Mouse (Mus musculus) CD4-positive, CD25-positive, alpha-beta regulatory T cell, adult 4 months (primary cell): ENCODE results near the gene Zfp609. TPM values are rescaled to one million over a fixed set of nuclear protein-coding genes. Genes with fewer than 3 reads are reported as not detected.
"Not testable (repeated sequence)": the region's sequence is repeated elsewhere in the genome, so short reads cannot be mapped to it uniquely, and the experiment has no call there.

Experiments
- ATAC-seq: one replicate; pipeline ENCODE4 v1.8.0; 2017
- polyA plus RNA-seq, 2 experiments: library from polyadenylated mRNA; unstranded; fragments of 100-300 nt; shearing (Covaris generic); gene quantifications; one replicate each; pipeline ENCODE4 v1.2.1; 2017

The Zfp609 gene
- polyA plus RNA-seq, 2 experiments from 2014 or later = 2.7 TPM

DNA sequence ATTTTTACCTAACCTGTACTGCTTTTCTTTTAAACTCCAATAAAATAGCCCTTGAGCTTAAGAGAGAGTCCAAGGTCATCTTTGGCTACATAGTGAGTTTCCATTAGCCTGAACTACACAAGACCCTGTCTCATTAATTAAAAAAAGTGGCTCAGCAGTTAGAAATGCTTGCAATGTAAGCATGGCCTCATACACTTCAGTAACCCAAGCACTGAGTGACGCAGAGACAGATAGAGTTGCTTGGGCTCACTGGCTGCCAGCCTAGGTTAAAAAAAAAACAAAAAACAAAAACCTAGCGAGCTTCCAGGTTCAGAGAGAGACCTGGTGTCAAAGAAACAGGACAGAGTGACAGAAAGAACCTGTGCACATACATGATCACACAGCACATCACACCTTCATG lies 14.5 kb downstream of the Zfp609 start:
- ATAC-seq = no peak

DNA sequence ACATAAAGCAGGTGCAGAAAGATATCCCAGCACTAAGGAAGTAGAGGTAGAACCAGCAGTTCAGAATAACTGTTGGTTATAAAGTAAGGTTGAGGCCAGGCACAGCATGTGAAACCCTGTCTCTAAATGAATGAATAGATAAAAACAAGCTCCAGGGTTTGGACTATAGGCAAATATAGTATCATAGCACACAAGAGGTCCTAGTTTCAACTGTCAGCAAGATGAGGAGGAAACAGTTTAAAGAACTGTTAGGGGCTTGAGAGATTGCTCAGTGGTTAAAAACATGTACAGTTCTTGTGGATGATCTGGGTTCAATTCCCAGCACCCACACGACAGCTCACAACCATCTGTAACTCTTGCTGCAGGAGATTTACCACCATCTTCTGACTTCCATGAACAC lies 15.6 kb downstream of the Zfp609 start:
- no peak for ATAC-seq

DNA sequence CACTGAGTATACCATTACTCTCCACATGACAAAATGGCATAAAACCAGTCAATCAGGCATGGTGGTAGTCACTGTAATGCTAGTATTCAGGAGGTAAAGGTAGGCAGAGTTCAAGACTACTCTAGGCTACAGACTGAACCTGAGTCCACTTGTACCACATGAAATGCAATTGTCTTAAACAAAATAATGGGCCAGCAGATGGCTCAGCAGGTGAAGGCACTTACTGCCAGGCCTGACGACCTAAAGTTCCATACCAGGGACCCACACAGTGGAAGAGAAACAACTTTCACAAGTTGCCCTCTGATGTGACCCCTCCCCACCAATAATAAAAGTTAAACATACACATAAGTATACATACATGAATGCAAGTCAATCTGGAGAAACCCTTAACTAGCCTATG lies 19.5 kb downstream of the Zfp609 start:
- no peak for ATAC-seq

DNA sequence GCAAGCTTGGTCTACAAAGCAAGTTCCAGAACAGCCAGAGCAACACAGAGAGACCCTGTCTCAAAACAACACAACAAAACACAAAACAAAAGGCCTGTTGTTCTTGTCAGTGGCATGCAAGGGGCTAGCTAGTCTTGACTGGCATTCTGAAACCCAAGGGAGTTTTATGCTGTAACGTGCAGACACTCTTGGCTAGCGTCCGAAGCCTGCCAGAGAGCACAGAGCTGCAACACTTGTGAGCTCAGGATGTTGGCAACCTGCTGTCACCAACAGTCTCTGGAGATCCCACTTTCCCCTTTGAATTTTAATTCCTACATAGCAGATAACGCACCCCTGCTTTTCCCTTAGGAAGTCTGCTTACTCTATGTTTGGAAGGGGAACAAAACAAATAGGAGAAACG lies 20.1 kb downstream of the Zfp609 start:
- no peak for ATAC-seq

DNA sequence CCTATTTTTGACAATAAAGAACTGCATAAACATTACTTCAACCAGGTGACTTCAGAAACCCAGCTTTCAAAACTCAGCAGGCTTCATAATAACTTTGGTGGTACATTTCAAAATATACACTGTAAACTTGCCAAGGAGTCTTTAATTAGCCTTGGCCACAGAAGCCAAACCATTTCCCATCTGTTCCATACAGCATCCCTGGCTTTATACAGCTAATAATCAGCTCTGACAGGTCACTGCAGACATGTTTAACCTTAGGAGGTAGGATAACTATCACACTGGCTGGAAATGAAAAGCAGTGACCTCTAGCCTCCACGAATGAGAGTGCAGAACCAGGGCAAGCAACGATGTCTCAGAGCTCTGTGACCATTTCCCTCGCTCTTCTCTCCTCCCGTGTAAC lies 27.6 kb downstream of the Zfp609 start:
- ATAC-seq = no peak

DNA sequence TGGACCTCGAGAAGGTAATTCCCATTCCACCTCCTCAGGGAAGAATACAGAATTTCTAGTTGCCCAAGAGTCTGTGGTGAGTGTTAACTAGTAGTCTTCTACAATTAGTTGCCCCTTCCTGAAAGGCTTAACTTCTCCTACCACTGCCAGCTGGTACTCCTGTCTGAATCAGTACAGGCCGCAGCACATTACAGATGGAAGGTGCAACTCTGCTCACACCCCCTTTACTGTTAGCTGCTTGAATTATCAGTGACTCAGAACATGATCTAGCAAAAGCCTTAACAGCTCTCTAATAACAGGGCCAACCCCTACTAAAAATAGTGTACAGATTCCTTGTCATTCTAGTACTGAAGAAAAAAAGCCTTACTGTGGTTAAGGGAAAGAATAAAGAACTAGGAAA lies 31.7 kb downstream of the Zfp609 start:
- no peak for ATAC-seq

DNA sequence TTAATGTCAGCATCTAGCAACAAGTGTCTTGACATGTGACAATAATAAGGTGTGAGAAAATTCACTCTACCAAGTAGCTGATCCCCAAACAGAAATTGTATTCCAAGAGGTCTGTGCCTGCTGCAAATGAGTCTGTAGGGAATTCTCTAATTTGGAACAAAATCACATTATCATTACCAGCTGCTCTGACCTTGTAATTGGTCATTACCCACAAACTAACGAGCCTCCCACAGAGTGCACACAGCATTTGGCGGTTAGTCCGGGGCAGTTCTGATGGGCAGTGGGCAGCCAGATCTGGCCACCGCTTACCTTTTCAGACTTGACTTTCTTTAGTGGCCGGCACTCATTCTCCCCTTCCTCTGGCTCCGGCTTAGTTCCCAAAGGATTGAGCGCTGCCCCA lies 33.1 kb downstream of the Zfp609 start:
- no peak for ATAC-seq

DNA sequence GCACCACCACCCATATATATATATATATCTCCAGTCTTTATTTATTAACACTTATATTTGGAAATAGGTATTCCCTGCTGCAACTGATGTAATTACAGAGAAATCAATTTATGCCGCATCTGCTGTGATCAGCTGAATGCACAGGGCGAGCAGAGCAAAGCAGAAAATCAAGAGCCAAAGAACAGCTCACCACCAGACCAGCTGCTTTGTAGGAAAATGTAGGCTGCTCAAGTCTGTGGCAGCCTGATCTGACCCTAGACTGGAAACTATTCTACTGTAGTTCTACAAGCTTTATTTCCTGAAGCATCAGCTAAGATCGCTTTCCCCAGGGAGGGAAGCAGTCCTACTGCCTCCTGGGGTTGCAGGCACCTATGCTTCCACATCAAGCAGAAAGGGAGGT lies 33.9 kb downstream of the Zfp609 start:
- ATAC-seq = no peak

DNA sequence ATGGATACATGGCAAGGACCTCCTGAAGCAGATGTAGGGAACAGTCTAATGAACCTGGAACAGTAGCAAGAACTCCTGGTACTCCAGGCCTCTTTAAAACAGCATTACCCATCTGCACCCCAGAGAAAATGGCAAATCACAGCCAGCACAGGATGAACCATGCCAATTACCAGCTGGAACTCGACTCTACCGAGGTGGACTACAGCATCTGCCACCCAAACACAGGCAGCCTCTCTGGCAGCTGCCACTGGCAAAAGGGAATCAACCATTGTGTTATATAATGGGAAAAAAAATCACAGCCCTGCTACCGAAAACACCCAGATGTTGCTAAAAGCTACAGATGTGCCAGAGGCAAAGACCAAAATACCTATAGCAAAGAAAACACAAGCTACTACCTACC lies 34.3 kb downstream of the Zfp609 start:
- ATAC-seq = no peak

DNA sequence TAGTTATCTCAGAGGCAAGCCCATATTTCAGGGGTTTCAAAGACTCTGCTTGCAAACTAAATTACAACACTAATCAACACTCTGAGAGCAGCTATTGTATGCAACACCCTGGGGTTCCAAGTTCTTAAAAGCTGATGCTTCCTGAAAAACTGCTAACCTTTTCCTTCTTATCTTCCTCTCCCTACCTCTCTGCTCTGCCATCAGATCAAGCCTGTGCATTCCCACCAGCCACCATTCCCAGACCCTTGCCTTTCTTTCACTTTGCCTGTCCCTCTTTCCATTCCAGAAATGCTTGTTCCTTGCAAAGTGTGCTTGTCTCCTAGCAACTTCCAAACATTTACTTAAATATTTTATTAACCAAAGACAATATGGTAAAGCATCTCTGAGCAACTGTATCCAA lies 35.5 kb downstream of the Zfp609 start:
- ATAC-seq = no peak

DNA sequence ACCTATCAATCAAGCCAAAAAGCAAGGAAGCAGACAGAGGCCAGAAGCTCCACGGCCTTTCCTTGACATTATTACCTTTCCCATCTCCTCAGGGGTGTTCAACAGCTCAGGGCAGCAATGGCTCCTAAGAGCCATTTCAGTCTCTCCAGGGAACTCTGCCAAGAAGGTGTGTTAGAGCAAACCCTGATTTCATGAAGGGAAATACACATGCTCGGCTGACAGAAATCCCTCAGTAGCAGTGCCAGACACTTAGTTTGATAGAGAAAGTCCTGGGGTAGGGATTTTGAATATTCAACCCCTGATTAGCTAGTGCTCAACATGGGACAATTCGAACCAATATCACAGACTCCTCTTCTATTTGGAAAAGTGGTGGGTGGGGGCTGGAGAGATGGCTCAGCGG lies 36.3 kb downstream of the Zfp609 start:
- no peak for ATAC-seq

DNA sequence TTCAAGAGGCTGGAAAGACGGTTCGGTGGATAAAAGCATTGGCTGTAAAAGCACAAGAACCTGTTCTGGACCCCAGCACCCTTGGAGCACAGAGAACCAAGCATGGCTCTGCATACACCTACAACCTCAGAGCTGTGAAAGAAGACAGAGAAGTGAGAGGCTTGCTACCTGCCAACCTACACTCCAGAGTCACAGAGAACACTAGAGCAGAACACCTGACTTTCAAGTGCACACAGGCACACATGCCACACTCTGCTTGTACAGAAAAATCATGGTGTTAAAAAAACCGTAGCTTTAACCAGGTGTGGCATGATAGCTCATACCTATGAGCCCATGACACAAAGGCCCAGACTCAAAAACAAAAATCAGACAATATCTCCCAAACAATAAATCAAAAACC lies 37.6 kb downstream of the Zfp609 start:
- ATAC-seq = no peak

DNA sequence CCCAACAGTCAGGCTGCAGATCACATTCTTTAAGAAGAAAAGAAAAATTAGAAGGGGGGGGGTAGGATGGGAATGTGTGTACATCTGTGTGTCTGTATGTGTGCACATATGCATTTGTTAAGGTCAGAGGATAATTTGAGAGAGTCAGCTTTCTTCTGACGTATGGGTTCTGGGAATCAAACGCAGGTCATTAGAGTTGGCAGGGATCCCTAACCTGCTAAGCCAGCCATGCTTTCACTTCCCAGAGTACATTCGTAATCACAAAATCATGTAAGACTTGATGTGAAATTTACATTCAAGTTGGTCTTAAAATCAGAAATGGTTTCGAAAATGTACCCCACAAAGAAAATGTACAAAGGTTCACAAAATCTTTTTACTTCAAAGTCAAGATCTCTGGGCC lies 38.8 kb downstream of the Zfp609 start:
- no peak for ATAC-seq

DNA sequence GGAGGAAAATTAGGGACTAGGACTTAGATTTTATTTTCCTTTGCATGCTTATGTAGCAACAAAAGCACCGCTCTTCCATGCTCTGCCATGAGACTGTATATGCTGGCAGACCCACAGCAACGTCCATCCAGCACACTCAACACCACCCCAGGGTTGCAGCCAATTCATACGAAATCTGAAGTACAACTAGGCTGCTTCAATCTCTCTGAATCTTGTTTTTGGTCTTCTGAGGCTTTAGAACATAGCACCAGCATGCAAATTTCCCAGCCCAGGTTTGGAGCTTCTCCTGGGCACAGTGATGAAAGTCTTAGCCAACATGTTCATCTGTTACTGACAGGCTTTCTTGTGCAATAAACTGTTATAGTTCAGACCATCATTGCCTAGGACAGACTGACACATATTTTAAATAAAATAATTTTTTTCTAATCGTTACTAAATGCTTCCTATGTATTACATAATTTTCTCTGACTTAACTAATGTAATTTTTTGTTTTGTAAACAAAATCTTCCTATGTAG lies 39.5 kb downstream of the Zfp609 start:
- ATAC-seq = no peak

DNA sequence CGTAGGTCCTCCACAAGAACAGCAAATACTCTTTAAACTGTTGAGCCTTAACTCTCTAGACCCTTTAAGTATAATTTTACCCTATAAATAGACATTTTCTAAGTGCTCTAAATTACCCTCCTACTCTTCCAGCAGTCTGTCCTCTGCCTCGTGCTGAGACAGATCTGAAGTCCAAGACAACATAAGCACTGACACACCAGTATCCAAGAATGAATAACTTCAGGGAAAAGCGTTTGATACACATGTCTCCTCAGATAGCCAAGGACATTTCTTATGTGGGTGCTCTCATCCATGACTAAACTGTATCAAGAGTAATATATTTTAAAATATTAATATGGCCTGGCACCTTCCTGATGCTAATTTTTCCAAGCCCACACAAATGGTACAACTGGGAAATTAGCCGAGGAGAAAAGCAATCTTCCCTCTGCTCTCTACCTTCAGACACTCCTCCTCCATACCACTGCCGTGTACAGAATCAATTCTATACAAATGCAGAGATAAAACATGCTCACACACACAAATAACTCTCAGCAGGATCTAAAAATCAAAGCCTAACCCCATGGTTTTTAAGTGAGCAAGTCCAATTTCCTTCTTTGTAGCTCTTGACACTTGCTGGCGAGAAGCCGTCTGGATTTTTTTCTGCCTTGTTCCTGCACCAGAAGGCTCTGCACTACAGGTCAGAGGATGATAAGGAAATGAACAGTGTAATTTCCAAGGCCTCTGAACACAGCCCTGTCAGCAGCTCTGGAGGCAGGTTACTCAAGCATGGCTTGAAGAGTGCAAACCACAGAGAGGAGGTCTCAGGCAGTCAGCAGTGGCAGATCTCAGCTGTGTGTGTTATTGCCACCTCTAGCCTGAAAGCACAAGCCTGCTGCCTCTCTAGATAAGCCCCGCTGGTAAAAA lies 40.2 kb downstream of the Zfp609 start:
- ATAC-seq = no peak

DNA sequence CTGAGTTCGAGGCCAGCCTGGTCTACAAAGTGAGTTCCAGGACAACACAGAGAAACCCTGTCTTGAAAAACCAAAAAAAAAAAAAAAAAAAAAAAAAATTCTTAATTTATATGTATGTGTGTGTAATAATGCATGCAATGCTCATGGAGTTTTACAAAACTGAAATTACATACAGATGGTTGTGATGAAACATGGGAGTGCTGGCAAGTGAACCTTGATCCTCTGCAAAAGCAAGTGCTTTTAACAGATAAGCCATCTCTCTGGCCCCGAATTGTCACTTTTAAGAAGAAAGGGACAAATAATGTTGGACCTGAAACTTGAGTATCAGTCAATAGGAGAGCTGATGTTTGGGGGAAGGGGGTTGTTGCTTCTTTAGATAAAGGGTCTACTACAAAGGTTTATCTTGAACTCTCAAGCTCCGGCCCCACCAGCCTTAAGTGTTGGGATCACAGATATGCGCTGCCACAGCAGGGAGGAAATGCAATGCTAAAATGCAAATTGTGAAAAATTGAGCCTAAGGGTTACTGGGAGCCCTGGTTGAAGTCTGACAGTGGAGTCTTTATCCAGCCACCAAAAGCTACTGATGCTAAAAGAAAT lies 41.5 kb downstream of the Zfp609 start:
- no peak for ATAC-seq

DNA sequence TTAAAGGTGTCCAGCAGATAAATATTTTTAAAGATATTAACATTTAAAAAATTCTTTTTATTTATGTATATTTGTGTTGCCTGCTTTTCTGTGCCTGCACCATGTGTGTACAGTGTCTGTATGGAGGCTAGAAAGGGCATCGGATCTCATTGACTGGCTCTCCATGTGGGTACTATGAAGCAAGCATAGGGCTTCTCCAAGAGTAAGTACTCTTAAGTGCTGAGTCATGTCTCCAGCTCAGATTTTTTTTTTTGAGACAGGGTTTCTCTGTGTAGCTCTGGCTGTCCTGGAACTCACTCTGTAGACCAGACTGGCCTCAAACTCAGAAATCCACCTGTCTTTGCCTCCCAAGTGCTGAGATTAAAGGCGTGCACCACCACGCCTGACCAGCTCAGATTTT lies 47.7 kb downstream of the Zfp609 start:
- ATAC-seq = not testable (repeated sequence)

DNA sequence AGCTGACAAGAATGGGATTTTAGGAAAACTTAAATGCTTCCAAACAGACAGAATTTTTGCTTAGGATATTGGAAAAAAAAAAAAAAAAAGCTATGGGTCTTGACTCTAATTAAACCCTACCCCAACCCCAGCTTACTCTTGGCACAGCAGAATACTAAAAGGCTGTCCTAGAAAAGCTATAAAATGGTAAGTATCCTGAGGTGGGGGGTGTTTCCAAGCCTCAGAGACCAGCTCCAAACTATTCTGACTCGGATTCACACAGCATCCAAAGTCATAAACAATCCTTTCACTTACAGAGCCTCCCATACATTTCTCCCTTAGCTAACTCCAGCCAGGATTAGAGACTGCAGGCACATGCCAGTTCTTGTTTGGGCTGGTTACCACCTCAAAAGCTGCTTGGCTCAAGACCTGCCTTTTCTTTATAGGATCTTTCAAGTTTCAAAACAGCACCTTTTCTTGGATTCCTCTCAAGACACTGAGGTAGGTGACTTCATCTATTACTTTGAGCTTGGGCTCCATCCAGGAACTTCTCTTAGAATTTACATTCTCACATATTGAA lies 50.4 kb downstream of the Zfp609 start:
- no peak for ATAC-seq

DNA sequence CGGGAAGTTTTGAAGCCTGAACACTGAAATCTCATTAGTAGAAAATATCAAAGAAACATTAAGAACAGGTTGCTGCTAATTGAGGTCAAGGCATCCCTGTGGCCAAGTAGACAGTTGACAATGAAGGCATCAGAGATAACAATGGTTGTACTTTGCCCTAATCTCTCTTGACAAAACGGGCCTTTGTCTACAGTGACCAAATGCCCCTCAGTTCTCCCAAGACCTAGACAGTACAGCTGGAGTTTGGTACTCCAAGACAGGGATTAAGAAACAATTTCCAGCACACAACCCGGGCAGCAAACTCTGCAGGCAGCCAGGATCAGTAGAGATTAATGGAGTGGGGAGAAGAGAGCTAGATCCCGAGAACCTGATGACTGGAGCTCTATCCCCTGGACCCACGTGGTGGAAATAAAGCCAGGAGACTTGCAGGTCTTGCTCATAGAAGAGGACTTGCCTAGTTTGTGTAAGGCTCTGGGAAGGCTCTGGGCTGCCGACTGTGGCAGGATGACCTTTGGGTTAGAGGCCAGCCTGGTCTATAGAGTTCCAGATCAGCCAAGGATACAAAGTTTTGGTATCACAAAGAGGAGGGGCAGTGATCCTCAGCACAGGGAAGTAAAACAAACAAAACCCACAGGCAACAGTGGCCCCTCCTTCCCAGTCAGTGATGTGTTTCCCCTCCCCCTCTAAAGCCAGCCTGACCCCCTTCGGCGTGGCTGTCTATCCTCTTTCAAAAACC lies 51.1 kb downstream of the Zfp609 start:
- no peak for ATAC-seq

DNA sequence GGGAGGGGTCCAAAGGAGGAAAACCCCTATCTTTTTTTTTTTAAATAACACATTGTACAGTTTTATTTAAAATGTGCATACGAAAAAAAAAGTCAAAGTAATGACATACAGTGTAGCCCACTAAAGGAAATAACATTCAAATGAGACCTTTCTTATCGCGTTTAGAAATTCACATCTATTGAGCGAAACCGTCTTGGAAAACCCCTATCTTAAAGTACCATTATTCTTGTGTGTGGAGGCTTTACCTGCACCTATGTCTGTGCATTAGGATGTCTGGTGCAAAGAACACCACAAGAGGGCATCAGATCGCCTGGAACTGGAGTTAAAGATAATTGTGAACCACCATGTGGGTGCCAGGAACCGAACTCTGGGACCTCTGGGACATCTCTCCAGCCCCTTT lies 53.6 kb downstream of the Zfp609 start:
- ATAC-seq = peak; percentile 85

DNA sequence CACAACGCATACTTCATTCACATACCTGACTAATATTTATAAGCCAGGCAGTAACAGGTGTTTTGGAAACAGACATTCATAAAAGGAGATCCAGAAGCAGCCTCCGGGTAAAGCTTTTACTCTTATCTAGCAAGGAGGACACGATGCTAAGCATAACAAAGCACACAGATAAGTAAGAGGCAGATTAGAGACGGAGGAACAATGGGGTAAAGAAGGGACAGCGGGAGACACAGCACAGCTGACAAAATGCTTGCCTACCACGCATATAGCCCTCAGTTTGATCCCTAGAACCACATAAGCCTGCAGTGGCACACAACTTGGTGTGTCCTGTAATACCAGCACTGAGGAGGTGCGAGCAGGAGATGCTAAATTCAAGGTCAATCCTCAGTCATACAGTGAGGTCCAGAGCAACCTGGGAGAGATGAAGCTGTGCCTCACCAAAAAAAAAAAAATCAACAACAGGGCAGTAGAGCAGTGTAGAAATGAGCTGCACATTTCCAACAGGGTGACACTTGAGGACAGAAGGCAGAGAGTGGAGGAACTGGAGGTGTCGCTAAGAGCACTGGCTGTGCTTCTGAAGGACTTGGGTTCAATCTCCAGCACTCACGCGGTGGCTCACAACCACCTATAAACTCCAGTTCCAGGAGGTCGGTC lies 56.2 kb downstream of the Zfp609 start:
- no peak for ATAC-seq

DNA sequence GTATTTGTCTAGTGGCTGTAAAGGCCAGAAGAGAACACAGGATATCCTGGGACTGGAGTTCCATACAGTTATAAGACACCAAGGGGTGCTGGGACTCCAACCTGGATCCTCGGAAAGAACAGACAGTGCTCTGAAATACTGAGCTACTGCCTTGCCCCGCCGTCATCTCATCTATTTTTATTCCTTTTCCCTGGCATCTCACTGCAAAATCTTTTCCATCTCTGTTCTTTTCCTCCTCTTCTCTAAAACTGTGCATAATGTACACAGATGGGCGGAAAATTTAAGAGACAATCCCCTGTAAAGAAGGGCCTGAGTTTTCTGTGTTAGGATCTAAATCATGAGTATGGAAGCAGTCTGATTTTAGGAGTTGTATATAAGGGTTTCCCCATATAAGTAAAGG lies 64.6 kb downstream of the Zfp609 start:
- ATAC-seq = no peak

DNA sequence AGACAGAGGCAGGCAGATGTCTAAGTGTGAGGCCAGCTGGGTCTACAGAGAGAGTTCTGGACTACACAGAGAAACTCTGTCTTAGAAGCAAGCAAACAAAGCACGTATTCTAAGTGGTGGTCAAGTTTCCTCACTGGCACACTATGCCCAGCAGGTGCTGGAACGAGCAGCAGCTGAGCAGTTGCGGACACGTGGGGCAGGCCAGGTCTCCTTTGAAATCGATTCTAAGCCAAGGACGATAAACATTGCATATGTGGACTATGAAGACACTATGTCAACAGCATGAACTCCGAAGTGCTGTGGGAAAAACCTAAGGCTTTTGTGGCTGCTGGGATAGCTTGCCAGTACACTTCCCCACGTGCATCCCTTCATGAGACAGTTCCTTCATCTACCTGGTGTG lies 67.4 kb downstream of the Zfp609 start:
- no peak for ATAC-seq
